Mouse (Mus musculus): ENCODE measurements at regions not wholly inside any gene's neighbourhood (a gene's known extent, or its start where the extent isn't known, plus 50 kb on each side); places are given as distances from the start of the nearest gene placed in this dataset.

- no peak for DNase-seq
These were observed 252.9 kb downstream of the Uaca start for GRCm38 (mm10) chr9:61047289-61047688.

GRCm38 (mm10) chr9:61048576-61048975, 254.2 kb downstream of the Uaca start:
- no peak for DNase-seq

GRCm38 (mm10) chr9:61052621-61053020, 258.3 kb downstream of the Uaca start:
- no peak for DNase-seq

- DNase-seq = peak; percentile 58
These were observed 260.1 kb downstream of the Uaca start for GRCm38 (mm10) chr9:61054427-61054826.

GRCm38 (mm10) chr9:61055392-61055791, 261.1 kb downstream of the Uaca start:
- DNase-seq = no peak

- DNase-seq = no peak
These were observed 261.8 kb downstream of the Uaca start for GRCm38 (mm10) chr9:61055928-61056730.

- no peak for DNase-seq
These were observed 262.5 kb downstream of the Uaca start for GRCm38 (mm10) chr9:61056731-61057270.

GRCm38 (mm10) chr9:61059225-61059624, 264.9 kb downstream of the Uaca start:
- no peak for DNase-seq

GRCm38 (mm10) chr9:61060958-61061357, 266.6 kb downstream of the Uaca start:
- no peak for DNase-seq

GRCm38 (mm10) chr9:61064714-61065305, 270.5 kb downstream of the Uaca start:
- DNase-seq = no peak

- no peak for DNase-seq
These were observed 275.4 kb downstream of the Uaca start for GRCm38 (mm10) chr9:61069553-61070314.

GRCm38 (mm10) chr9:61070315-61070707, 276.0 kb downstream of the Uaca start:
- DNase-seq = no peak

- no peak for DNase-seq
These were observed 276.5 kb downstream of the Uaca start for GRCm38 (mm10) chr9:61070861-61071260.

GRCm38 (mm10) chr9:61073482-61073881, 279.1 kb downstream of the Uaca start:
- no peak for DNase-seq

GRCm38 (mm10) chr9:61075071-61075470, 280.7 kb downstream of the Uaca start:
- no peak for DNase-seq

GRCm38 (mm10) chr9:61077181-61077580, 282.8 kb downstream of the Uaca start:
- no peak for DNase-seq

GRCm38 (mm10) chr9:61077807-61078206, 283.5 kb downstream of the Uaca start:
- no peak for DNase-seq

GRCm38 (mm10) chr9:61081474-61082021, 287.2 kb downstream of the Uaca start:
- no peak for DNase-seq

- no peak for DNase-seq
These were observed 287.4 kb upstream of the Tle3 start for GRCm38 (mm10) chr9:61084655-61085230.

- DNase-seq = no peak
These were observed 285.1 kb upstream of the Tle3 start for GRCm38 (mm10) chr9:61087035-61087434.

GRCm38 (mm10) chr9:61089066-61089686, 283.0 kb upstream of the Tle3 start:
- DNase-seq = no peak

- DNase-seq = no peak
These were observed 281.1 kb upstream of the Tle3 start for GRCm38 (mm10) chr9:61091036-61091435.
